Mouse (Mus musculus) small intestine, adult 2 months (tissue): ENCODE data around the gene Ctdsp2. TPM values are rescaled to one million over a fixed set of nuclear protein-coding genes. Genes with fewer than 3 reads are reported as not detected.

Experiments
- H3K27ac ChIP-seq: fragments of 200-500 bp; 2 replicates; pipeline ENCODE4 v1.5.1; 2012; ENCODE audit warnings: low read depth, low read length, control low read depth, inconsistent platforms; ENCODE audit not compliant: insufficient read depth
- H3K27me3 ChIP-seq: fragments of 200-500 bp; 2 replicates; pipeline ENCODE4 v1.6.1; 2012; ENCODE audit warnings: mild to moderate bottlenecking, moderate library complexity, low read length, inconsistent platforms; ENCODE audit not compliant: control insufficient read depth, insufficient read depth
- H3K36me3 ChIP-seq: fragments of 200-500 bp; 2 replicates; pipeline ENCODE4 v1.6.1; 2012; ENCODE audit warnings: mild to moderate bottlenecking, low read length, control low read depth, inconsistent platforms; ENCODE audit not compliant: control insufficient read depth, insufficient read depth
- H3K4me1 ChIP-seq: fragments of 200-500 bp; 2 replicates; pipeline ENCODE4 v1.6.1; 2012; ENCODE audit warnings: low read length, inconsistent platforms, mixed read lengths; ENCODE audit not compliant: control insufficient read depth, insufficient read depth, insufficient read length
- H3K4me3 ChIP-seq: fragments of 200-500 bp; 2 replicates; pipeline ENCODE4 v1.5.1; 2012; ENCODE audit warnings: low read depth, mild to moderate bottlenecking, control low read depth, inconsistent platforms, low read length, moderate library complexity
- CTCF ChIP-seq: fragments of 200-500 bp; IDR thresholded peaks from 2 replicates; pipeline ENCODE4 v1.5.1; 2012; ENCODE audit warnings: low read depth, mild to moderate bottlenecking, control low read depth, inconsistent platforms, low read length, moderate library complexity, mixed read lengths; ENCODE audit not compliant: insufficient replicate concordance, insufficient read length; ENCODE audit errors: extremely low read depth
- POLR2A ChIP-seq: fragments of 200-500 bp; IDR thresholded peaks from 2 replicates; pipeline ENCODE4 v1.6.1; 2012; ENCODE audit warnings: low read depth, mild to moderate bottlenecking, control low read depth, inconsistent platforms, low read length, moderate library complexity
- WGBS: fragments of 180-500 bp; shearing (Covaris S2); methylation state at CpG from one replicate; pipeline ENCODE4 v1.1.7; 2018; 5-methylcytosine and 5-hydroxymethylcytosine counted together
- polyA plus RNA-seq: library from polyadenylated mRNA; depleted of rRNA; stranded (reverse); fragments of >200 nt; gene quantifications from 2 replicates; pipeline ENCODE4 v1.2.3, GENCODE M21; 2012; rRNA removed

The Ctdsp2 gene
- polyA plus RNA-seq, 1 experiment: 118 TPM

GRCm38 (mm10) chr10:127040569-127041214, 62.2 kb downstream of the Ctdsp2 start:
- TF ChIP-seq CTCF (no peak), POLR2A (no peak)
- Histone ChIP-seq H3K27me3 (no peaks in the 10 kb centered on the region), H3K4me1 (no peaks in the 10 kb centered on the region; the same call in 1 of the 2 replicates), H3K27ac (no peak overlapping the region), H3K4me3 (peak overlapping the region; percentile 89), H3K36me3 (no peaks in the 10 kb centered on the region)
- WGBS: 4% methylated on average over 20 of the region's 20 CpGs

GRCm38 (mm10) chr10:127041274-127041766, 62.8 kb downstream of the Ctdsp2 start, which contains the start of the genes Mettl1 and Eef1akmt3:
Gene Mettl1 (plus strand): TSS chr10:127041414.
Gene Eef1akmt3 (minus strand): TSS chr10:127041513.
- WGBS: 1% methylated on average over 28 of the region's 28 CpGs
- Histone ChIP-seq H3K4me1 (no peaks in the 10 kb centered on the region; the same call in 1 of the 2 replicates), H3K4me3 (peak within 1 kb of the TSS; percentile 89), H3K36me3 (no peaks in the 10 kb centered on the region), H3K27me3 (no peaks in the 10 kb centered on the region), H3K27ac (no peak within 1 kb of the TSS)
- TF ChIP-seq CTCF: no peak
- no peak for TF ChIP-seq POLR2A

- H3K36me3 ChIP-seq: no peaks in the 10 kb centered on the region
- H3K4me3 ChIP-seq: peak overlapping the region; percentile 89
- H3K27me3 ChIP-seq: no peaks in the 10 kb centered on the region
- H3K27ac ChIP-seq: no peak overlapping the region
- under 1% methylated on average over 44 of the region's 44 CpGs for WGBS
- no peaks in the 10 kb centered on the region; the same call in 1 of the 2 replicates for H3K4me1 ChIP-seq
- TF ChIP-seq POLR2A (no peak), CTCF (no peak)
Observed at GRCm38 (mm10) chr10:127041774-127042338, 63.3 kb downstream of the Ctdsp2 start.

- Histone ChIP-seq H3K4me3 (peak overlapping the region; percentile 89), H3K36me3 (no peaks in the 10 kb centered on the region), H3K4me1 (no peaks in the 10 kb centered on the region; the same call in 1 of the 2 replicates), H3K27me3 (0 out of 2 replicates have a peak, but pooled peaks cover under 1% of the 10 kb centered on the region), H3K27ac (no peak overlapping the region)
- 5% methylated on average over 5 of the region's 5 CpGs for WGBS
- TF ChIP-seq POLR2A: no peak
- TF ChIP-seq CTCF: no peak
Observed at GRCm38 (mm10) chr10:127042468-127043115, 64.1 kb downstream of the Ctdsp2 start.

- WGBS: 95% methylated on average over 6 of the region's 6 CpGs
- no peak overlapping the region for H3K27ac ChIP-seq
Observed at GRCm38 (mm10) chr10:127043187-127043586, 64.7 kb downstream of the Ctdsp2 start.

GRCm38 (mm10) chr10:127047954-127048353, 69.4 kb downstream of the Ctdsp2 start, which contains the start of gene Cyp27b1:
Gene Cyp27b1 (plus strand): TSS chr10:127048250.
- Histone ChIP-seq H3K27ac (no peak within 1 kb of the TSS), H3K4me3 (peak within 1 kb of the TSS; percentile 36), H3K36me3 (no peaks in the 10 kb centered on the region), H3K4me1 (peaks cover 10% of the 10 kb centered on the region), H3K27me3 (peaks cover 31% of the 10 kb centered on the region)
- TF ChIP-seq POLR2A (no peak), CTCF (no peak)
- 48% methylated on average over 5 of the region's 5 CpGs for WGBS

More at GRCm38 (mm10) chr10:127043187-127043586, 64.7 kb downstream of the Ctdsp2 start:
- Histone ChIP-seq H3K4me3 (no peak overlapping the region), H3K36me3 (no peaks in the 10 kb centered on the region), H3K4me1 (no peaks in the 10 kb centered on the region; the same call in 1 of the 2 replicates), H3K27me3 (peaks cover 6% of the 10 kb centered on the region; the same call in 1 of the 2 replicates)
- TF ChIP-seq POLR2A (no peak), CTCF (no peak)

GRCm38 (mm10) chr10:127048608-127049394, 70.3 kb downstream of the Ctdsp2 start:
- H3K27me3 ChIP-seq: peaks cover 31% of the 10 kb centered on the region
- TF ChIP-seq POLR2A (no peak), CTCF (no peak)
- H3K4me3 ChIP-seq: peak overlapping the region; percentile 36
- no peak overlapping the region for H3K27ac ChIP-seq
- peaks cover 10% of the 10 kb centered on the region for H3K4me1 ChIP-seq
- 3% methylated on average over 35 of the region's 35 CpGs for WGBS
- H3K36me3 ChIP-seq: no peaks in the 10 kb centered on the region

Other genes with a start within 250 kb of the Ctdsp2 start
- 3.6 and 6.3 TPM in 2 replicates for gene Atp23, start 77.4 kb upstream of the Ctdsp2 start, polyA plus RNA-seq
- gene Avil, start 22.0 kb downstream of the Ctdsp2 start, polyA plus RNA-seq: 2.4 and 6.9 TPM in 2 replicates
- 24.7 and 36.4 TPM in 2 replicates for gene Tsfm, start 52.1 kb downstream of the Ctdsp2 start, polyA plus RNA-seq
- gene Mettl1, start 62.7 kb downstream of the Ctdsp2 start, polyA plus RNA-seq: 9.6 and 10.3 TPM in 2 replicates
- gene Eef1akmt3, start 62.8 kb downstream of the Ctdsp2 start, polyA plus RNA-seq: 1.2 TPM in 2 replicates
- gene Cyp27b1, start 69.5 kb downstream of the Ctdsp2 start, polyA plus RNA-seq: 0.22 and 0.29 TPM in 2 replicates
- 1.9 and 6.9 TPM in 2 replicates for gene March9, start 81.5 kb downstream of the Ctdsp2 start, polyA plus RNA-seq
- gene Cdk4, start 84.8 kb downstream of the Ctdsp2 start, polyA plus RNA-seq: 57.6 and 108 TPM in 2 replicates
- gene Tspan31, start 91.5 kb downstream of the Ctdsp2 start, polyA plus RNA-seq: 36.1 and 48.9 TPM in 2 replicates
- 6.1 and 15.6 TPM in 2 replicates for gene Agap2, start 96.6 kb downstream of the Ctdsp2 start, polyA plus RNA-seq
- 59.8 and 117 TPM in 2 replicates for gene Os9, start 142.4 kb downstream of the Ctdsp2 start, polyA plus RNA-seq
- gene B4galnt1, start 186.5 kb downstream of the Ctdsp2 start, polyA plus RNA-seq: 228 and 484 TPM in 2 replicates
- gene Slc26a10, start 201.9 kb downstream of the Ctdsp2 start, polyA plus RNA-seq: 0.56 and 0.85 TPM in 2 replicates
- gene Arhgef25, start 211.4 kb downstream of the Ctdsp2 start, polyA plus RNA-seq: 8.8 and 10.4 TPM in 2 replicates
- gene Dtx3, start 217.0 kb downstream of the Ctdsp2 start, polyA plus RNA-seq: 24.0 and 35.3 TPM in 2 replicates
- 13.8 and 31.4 TPM in 2 replicates for gene Pip4k2c, start 232.9 kb downstream of the Ctdsp2 start, polyA plus RNA-seq